Mouse (Mus musculus): ENCODE results near the gene Hes1.

GRCm38 (mm10) chr16:30052271-30052670 is 11.9 kb upstream of the Hes1 start:
- TF ChIP-seq EP300 (IDR thresholded peaks at IDR 0.05; ENCODE audit: insufficient read depth, low read depth, low read length) (no peak), POLR2A (IDR thresholded peaks at IDR 0.05; ENCODE audit: insufficient read depth, low read length) (no peak)

Measured in ES-Bruce4 (cell line).